ENCODE assay signal across 9 mouse cellular contexts in genomic region chr13:32008116-32008641, GRCm38 (mm10).
DNase-seq lines count a peak whose midpoint lies in the region; ATAC-seq and TF ChIP-seq lines count a peak whose summit lies in the region.
"Had no signal": no experiment of that assay in that cellular context is flagged by ENCODE, and none has a peak within 500 bp of the region (broad histone marks: within the 10 kb centered on the region; RNA-seq: fewer than 3 reads in every experiment).

No protein-coding gene starts in this region.

- H3K36me3 ChIP-seq in heart, embryonic 15.5 days = no peaks in the 10 kb centered on the region
- no peaks in the 10 kb centered on the region for H3K36me3 ChIP-seq in stomach, embryonic 16.5 days (ENCODE audit: control insufficient read depth, insufficient read depth, low read length)
- H3K36me3 ChIP-seq: liver, embryonic 13.5 days had no signal

- H3K27ac ChIP-seq in heart, embryonic 15.5 days = peak overlapping the region; percentile 49
- H3K27ac ChIP-seq in stomach, embryonic 16.5 days (ENCODE audit: low read length) = no peak overlapping the region
- H3K27ac ChIP-seq: liver, embryonic 13.5 days had no signal

- 28% methylated on average over 7 of the region's 7 CpGs for WGBS in lung, adult 2 months
- 38% methylated on average over 7 of the region's 7 CpGs for WGBS in heart, embryonic 15.5 days
- WGBS in stomach, embryonic 16.5 days = 17% methylated on average over 7 of the region's 7 CpGs

- no peaks in the 10 kb centered on the region for H3K9me3 ChIP-seq in heart, embryonic 15.5 days (replicated peaks)
- H3K9me3 ChIP-seq in stomach, embryonic 16.5 days (replicated peaks; ENCODE audit: control insufficient read depth, low read length) = no peaks in the 10 kb centered on the region
- H3K9me3 ChIP-seq: liver, embryonic 13.5 days had no signal

- no peak overlapping the region for H3K4me3 ChIP-seq in lung, adult 2 months (replicated peaks; ENCODE audit: extremely low read depth, low read depth, low read length)
- H3K4me3 ChIP-seq in heart, embryonic 15.5 days = 0 out of 2 replicates have a peak overlapping the region, but pooled peaks have one; percentile 3
- no peak overlapping the region for H3K4me3 ChIP-seq in stomach, embryonic 16.5 days (replicated peaks; ENCODE audit: low read length)
- H3K4me3 ChIP-seq: liver, embryonic 13.5 days had no signal

- ATAC-seq in frontal cortex, adult (ENCODE audit: low TSS enrichment) = peak; percentile 76
- no peak for ATAC-seq in heart, embryonic 15.5 days (replicated peaks; ENCODE audit: insufficient number of reproducible peaks, insufficient read depth, low FRiP score, low read depth)
- ATAC-seq in stomach, embryonic 16.5 days (ENCODE audit: insufficient read depth, low FRiP score) = no peak

- no peaks in the 10 kb centered on the region for H3K4me1 ChIP-seq in lung, adult 2 months (ENCODE audit: control insufficient read depth, insufficient read depth, low read length)
- H3K4me1 ChIP-seq in heart, embryonic 15.5 days (replicated peaks) = 0 out of 2 replicates have a peak, but pooled peaks cover 9% of the 10 kb centered on the region
- 0 out of 2 replicates have a peak, but pooled peaks cover 7% of the 10 kb centered on the region for H3K4me1 ChIP-seq in stomach, embryonic 16.5 days (ENCODE audit: control insufficient read depth, insufficient read depth, low read length)
- H3K4me1 ChIP-seq: liver, embryonic 13.5 days had no signal

- no peak for TF ChIP-seq CTCF in lung, adult 2 months (IDR thresholded peaks at IDR 0.05; ENCODE audit: insufficient read depth, low read length)

- no peak for DNase-seq in frontal cortex, postnatal 14 days (ENCODE audit: low spot score in 2 of 2)
- peak; percentile 3 for DNase-seq in lung, postnatal 10 days
- DNase-seq in lung, adult 2 months = no peak
- DNase-seq in gastrocnemius, postnatal 10 days = no peak
- DNase-seq in c-Kit-positive CD71-positive TER-119-positive erythroid progenitor cells, embryonic 14.5 days (ENCODE audit: low spot score) = no peak
- DNase-seq: liver, embryonic 13.5 days had no signal

- TF ChIP-seq POLR2A in lung, adult 2 months (IDR thresholded peaks at IDR 0.05; ENCODE audit: borderline replicate concordance, extremely low read depth, low read depth, low read length) = no peak

- peak overlapping the region; percentile 12; the same call in 1 of the 2 replicates for H3K4me2 ChIP-seq in heart, embryonic 15.5 days
- H3K4me2 ChIP-seq in stomach, embryonic 16.5 days (ENCODE audit: low read depth, low read length) = 0 out of 2 replicates have a peak overlapping the region, but pooled peaks have one; percentile 1
- H3K4me2 ChIP-seq: liver, embryonic 13.5 days had no signal

- H3K9ac ChIP-seq in heart, embryonic 15.5 days = no peak overlapping the region
- H3K9ac ChIP-seq in stomach, embryonic 16.5 days (ENCODE audit: low read length) = no peak overlapping the region
- H3K9ac ChIP-seq: liver, embryonic 13.5 days had no signal

- no peaks in the 10 kb centered on the region for H3K27me3 ChIP-seq in heart, embryonic 15.5 days
- no peaks in the 10 kb centered on the region for H3K27me3 ChIP-seq in stomach, embryonic 16.5 days (ENCODE audit: control insufficient read depth, insufficient read depth, low read length)
- H3K27me3 ChIP-seq: liver, embryonic 13.5 days had no signal
